Mouse (Mus musculus) splenic B cell, adult 2 months (primary cell): ENCODE results near the gene Rspo1.

Experiments
- DNase-seq: peaks from one replicate; pipeline ENCODE4 v3.0.0-alpha.2; 2011; ENCODE audit warnings: low read depth, low spot score
- H3K27me3 ChIP-seq: 2 replicates; pipeline ENCODE4 v1.6.1; 2012; ENCODE audit warnings: mild to moderate bottlenecking, low read length, moderate library complexity, mixed read lengths; ENCODE audit not compliant: control insufficient read depth, poor library complexity, insufficient read depth, severe bottlenecking
- H3K36me3 ChIP-seq: 2 replicates; pipeline ENCODE4 v1.6.1; 2012; ENCODE audit warnings: mild to moderate bottlenecking, low read length, moderate library complexity, mixed read lengths; ENCODE audit not compliant: control insufficient read depth, poor library complexity, insufficient read depth, severe bottlenecking

The Rspo1 gene

DNA sequence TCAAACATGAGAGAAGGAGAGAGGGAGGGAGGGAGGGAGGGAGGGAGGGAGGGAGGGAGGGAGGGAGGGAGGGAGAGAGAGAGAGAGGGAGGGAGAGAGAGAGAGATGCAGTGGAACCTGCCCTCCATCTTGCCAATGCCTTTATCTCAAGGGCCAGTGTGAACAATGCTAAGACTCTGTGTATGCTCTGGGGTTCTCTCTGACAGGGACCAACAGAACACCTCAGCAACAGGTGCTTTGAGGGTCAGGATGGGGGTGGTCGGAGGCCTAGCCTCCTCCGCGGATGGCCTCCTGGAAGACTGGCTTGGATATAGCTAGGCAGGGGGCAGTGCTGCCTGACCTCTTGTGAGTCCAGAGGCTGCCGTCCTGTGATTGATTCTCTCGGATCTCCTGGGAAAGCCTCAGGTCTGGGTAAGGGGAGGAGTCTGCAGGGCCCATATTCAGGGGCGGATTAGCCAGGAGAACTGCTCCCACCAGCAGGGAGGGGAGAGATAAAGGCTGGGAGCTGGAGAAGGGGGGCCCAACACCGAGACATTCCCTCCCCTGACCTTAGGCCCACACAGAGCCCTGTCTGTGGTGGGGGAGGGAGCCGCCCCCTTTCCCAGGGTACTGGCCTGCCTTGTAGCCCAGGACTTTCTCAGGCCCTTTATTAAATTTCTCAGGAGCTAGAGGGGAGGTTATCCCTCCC is 21.2 kb upstream of the Rspo1 start:
- H3K36me3 ChIP-seq: no peaks in the 10 kb centered on the region
- H3K27me3 ChIP-seq: no peaks in the 10 kb centered on the region
- DNase-seq: no peak

DNA sequence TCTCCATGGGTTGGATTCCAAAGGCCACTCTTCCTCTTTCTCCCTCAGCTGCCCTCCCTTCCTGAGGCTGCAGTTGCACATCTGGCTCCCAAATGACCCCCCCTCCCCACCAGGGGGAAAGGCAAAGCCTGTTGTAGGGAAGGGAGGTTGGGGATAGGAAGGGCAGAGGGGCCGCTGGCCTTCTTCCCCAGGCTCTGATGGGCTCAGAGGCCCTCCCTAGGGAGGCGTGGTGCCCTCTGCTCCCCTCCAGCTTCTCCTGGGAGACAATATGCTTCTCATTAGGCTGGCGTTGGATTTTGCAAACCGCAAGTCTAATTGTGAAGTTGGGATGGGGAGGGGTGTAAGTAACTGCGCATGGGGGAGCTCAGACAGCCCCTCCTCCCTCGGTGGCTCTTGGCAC is 17.5 kb upstream of the Rspo1 start:
- H3K36me3 ChIP-seq: no peaks in the 10 kb centered on the region

DNA sequence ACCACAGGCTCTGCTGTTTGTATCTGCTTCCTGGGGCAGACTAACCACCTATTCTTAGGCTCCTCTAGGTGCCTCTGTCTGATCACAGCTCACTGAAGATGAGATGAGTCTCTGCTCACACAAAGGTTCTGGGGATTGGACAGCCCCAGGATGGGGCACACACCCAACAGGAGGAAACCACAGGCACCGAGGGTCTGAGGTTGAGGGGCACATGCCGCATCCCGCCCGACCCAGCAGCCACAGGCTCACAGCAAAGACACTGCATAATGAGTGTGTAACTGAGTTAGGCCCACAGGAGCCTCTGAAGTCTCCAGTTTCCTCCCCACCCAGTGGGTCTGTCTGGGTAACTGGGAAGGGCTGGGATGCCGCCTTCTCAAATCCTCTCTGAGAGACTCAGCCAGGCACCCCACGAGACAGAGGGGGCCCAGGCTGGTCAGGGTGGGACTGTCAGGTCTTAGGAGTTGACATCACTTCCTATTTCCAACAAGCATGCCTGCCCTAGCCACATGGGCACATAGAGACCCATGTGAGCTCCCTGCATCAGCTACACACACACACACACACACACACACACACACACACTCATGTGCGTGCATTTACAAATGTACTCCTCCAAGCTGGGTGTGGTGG is 16.9 kb upstream of the Rspo1 start:
- Histone ChIP-seq H3K36me3 (no peaks in the 10 kb centered on the region), H3K27me3 (no peaks in the 10 kb centered on the region)
- no peak for DNase-seq

More for the DNA sequence above, 17.5 kb upstream of the Rspo1 start:
- H3K27me3 ChIP-seq: no peaks in the 10 kb centered on the region
- DNase-seq: no peak

DNA sequence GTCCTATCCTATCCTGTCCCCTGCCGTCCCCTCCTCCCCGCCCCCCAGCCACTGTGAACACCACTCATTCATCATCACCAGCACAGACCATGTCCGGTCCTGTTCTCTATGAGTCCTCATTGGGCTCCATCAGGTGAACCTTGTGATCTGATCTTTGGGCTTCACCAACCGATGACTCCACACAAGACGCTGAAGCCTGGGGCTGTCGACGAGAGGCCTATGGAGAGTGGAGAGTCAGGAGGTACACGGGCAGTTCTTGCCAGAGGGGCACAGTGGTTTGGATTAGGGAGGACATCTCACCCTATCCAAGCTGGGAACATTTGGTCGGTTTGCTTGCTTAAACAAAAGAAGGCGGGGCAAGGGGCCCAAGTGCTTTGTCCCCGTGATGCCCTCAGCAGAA is 16.0 kb upstream of the Rspo1 start:
- no peaks in the 10 kb centered on the region for H3K36me3 ChIP-seq
- H3K27me3 ChIP-seq: no peaks in the 10 kb centered on the region
- no peak for DNase-seq

DNA sequence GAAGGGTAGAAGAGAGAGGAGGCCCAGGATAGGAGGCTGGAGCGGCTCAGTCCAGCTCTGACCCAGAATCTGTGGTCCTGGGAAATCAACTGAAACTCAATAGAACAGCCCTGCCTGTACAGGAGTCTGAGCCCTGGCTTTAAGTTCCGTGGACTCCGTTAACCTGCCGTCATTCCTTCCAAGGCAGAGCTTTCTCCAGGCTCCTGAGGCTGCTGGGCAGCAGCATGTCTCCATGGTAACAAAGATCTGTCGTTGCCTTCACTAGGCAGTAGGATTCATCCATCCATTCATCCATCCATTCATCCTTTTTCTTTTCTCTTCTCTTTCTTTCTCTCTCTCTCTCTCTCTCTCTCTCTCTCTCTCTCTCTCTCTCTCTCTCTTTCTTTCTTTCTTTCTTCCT is 15.6 kb upstream of the Rspo1 start:
- no peak for DNase-seq
- Histone ChIP-seq H3K36me3 (no peaks in the 10 kb centered on the region), H3K27me3 (no peaks in the 10 kb centered on the region)

DNA sequence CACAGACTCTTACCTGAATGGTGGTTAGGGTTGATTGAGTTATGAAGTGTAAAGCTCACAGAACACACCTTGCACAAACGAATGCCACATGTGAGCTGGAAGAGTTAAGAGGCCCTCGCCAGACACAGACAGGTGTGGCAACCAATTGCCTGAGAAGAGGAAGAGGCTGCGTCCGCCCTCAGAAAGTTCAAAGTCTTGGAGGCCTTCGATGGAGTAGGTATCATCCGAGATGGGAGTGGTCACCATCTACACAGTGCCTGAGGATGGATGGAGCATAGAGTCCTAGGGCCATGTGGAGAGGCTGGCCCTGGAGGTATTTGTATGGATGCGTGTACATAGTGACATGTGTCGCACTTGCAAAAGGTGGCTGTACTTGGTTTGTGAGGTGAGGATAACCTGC is 15.1 kb upstream of the Rspo1 start:
- no peaks in the 10 kb centered on the region for H3K36me3 ChIP-seq
- no peak for DNase-seq
- H3K27me3 ChIP-seq: no peaks in the 10 kb centered on the region

DNA sequence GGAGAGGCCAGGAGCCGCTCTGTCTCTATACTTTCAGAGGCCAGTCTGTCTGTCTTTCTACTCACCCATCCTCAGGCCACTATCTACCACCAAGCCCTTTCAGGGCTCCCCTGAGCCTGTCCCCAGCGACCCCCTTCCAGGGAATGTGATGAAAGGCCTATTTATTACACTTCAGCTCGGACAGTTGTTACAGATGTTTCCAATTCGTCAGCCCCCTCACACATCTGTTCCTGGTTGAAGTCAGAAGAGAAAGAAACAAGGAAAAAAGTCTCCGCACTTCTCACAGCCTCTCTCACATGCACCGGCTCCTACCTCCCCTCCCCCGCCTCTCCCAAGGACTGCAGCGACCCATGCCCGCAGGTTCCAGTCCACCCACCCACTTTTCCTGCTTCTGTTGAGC is 13.9 kb upstream of the Rspo1 start:
- Histone ChIP-seq H3K27me3 (no peaks in the 10 kb centered on the region), H3K36me3 (no peaks in the 10 kb centered on the region)
- DNase-seq: no peak

DNA sequence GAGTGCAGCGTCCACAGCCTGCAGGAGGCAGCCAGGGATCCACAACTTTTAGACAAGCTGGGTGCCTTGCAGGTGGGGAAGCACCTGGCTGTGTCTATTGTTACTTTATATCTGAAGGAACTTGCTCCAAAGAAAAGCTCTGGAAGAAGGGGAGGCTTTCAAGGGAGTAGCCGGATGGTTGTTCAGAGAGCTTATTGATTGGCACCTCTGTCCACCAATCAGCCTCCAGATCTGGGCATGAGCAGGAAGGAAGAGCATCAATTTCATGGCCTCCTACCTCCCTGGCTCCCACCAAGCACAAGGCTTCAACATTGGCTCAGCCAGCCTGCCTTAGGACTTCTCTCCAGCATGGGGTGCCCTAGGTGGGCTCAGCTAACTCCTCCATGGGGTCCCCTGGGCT is 12.9 kb upstream of the Rspo1 start:
- Histone ChIP-seq H3K27me3 (no peaks in the 10 kb centered on the region), H3K36me3 (no peaks in the 10 kb centered on the region)
- no peak for DNase-seq

DNA sequence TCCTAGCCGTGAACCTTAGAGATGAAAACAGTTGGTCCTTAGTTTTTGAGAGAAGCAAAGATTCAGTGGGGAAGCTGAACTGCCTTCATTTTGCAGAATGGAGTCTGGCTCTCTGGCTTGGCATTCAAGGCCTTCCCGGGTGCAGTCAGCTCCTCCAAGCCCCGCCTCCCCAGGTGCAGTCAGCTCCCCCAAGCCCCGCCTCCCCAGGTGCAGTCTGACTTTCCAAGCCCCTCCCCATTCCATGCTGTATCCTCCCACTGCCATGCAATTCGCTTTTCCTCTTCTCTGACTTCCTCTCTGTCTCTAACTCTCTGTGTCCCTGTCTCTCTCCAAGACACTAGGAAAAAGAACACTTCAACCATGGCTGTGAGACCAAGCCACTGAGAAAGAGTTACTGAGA is 8.0 kb upstream of the Rspo1 start:
- Histone ChIP-seq H3K27me3 (no peaks in the 10 kb centered on the region), H3K36me3 (no peaks in the 10 kb centered on the region)
- DNase-seq: no peak

DNA sequence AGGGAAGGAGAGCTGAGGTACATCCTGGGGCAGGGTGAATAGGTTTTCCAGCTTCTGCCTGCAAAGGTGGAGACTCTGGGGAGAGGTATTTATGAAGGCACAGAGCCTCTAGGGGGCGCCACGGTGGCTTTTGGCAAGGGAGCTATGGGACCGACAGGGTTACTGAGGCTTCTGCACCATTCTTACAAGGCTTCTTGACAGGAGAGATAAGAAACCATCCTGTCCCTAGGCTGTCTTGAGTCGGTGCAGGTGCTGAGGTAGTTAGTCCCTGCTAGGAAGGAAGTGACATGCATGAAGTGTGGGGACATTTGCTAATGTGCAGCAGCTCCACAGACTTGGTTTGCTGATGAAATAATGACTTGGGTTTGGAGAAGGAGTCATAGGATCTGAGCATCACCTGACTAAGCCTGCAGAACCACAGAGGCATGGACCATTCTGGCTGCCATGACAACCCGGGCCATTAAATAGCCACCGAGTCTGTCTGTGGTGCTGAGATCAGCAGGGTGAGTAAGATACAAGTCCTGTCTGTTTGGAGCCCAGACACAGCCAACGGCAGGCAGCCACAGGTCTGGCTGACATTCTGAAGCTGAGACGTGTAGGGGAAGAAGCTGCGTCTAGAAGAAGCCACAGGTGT is 2.2 kb upstream of the Rspo1 start:
- peak; percentile 31 for DNase-seq
- H3K36me3 ChIP-seq: no peaks in the 10 kb centered on the region
- H3K27me3 ChIP-seq: no peaks in the 10 kb centered on the region

DNA sequence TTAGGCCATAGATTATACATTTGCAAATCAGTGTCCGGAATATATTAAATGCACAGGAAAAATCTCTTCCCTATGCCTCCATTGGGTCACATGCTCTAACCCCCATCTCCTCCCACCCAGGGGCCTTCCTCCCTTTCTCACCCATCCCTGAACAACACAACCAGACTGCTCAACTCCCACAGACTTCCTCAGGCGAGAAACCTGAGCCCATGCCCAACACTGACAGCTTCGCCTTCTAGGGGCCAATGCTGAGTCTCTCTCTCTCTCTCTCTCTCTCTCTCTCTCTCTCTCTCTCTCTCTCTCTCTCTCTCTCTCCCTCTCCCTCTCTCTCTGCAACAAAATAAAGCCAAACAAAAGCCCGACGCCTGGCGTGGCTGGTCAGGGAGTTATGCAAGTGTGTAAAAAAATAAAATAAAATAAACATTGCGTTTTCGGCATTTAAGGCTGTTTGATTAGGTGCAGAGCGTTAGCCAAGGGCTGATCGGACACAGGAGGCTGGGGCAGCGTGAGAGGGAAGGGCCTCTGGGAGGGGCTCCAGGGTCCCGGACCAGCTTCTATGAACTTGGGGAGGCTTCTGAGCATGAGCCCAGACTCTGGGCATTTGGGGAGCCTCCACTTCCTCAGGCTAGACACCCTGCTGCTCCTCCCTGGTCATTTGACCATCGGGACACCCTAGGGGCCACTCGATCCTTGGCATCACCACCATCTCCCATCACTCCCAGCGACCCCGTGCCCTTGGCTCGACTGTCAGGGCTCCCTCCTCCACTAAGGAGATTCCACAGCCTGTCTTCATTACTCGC is 1.2 kb upstream of the Rspo1 start:
- DNase-seq: no peak
- H3K36me3 ChIP-seq: no peaks in the 10 kb centered on the region

DNA sequence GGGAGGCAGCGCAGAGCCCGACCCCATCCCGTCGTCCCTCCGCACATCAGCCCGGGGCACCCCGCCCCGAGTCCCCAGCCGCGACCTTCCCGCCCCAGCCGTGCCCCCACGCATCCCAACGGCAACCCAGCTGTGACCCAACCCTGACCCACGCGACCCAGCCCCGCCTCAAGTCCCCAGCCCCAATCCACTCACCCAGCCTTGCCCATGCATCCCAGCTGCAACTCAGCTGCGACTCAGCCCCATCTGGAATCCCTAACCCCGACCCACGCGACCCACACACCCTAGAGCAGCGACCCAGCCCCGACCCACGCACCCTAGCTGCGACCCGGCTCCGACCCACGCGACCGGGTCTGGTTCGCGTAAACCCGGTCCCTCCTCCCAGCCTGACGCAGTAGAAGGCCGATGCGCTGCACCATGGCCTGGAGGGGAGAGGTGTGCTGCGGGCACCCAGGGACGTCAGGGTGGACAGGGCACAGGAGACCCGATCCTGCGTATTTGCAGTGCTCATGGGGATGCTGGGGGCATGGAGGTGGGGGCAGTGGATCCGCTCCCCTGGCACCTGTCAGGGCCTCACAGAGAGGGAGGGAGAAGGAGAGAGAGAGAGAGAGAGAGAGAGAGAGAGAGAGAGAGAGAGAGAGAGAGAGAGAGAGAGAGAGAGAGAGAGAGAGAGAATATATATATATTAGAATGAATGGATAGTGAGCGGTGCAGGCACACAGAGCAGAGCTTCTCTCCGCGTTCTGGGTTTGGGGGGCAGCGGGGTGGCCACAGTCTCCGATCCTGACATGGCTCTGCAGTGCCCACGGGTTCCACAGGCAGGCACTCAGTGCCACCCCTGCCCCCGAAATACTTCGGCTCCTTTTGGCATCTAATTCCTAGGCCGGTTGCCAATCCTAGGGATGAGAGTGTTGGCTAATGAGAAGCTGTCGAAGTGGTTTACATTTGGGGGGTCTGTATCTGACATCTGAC is 795 bp downstream of the Rspo1 start:
- H3K36me3 ChIP-seq: no peaks in the 10 kb centered on the region
- DNase-seq: no peak
- no peaks in the 10 kb centered on the region for H3K27me3 ChIP-seq

More for the DNA sequence above, 1.2 kb upstream of the Rspo1 start:
- no peaks in the 10 kb centered on the region for H3K27me3 ChIP-seq

DNA sequence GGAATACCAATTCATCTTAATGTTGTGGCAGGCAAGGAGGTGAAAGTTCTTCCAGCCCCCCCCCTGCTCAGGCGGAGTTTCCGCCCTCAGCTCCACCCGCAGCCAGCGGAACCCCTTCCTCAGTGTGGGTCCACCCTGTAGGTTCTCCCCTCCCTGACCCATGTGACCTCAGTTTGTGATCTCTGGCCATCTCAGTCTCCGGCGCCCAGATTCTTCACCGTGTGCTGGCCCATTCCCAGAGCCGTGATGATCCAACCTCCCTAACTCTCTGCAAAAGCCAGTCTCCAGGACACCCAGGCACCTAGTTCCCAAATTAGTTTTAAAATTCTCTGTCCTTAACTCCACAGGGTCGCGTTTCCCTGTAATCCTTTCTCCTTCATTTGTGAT is 1.5 kb downstream of the Rspo1 start:
- no peak for DNase-seq
- H3K36me3 ChIP-seq: no peaks in the 10 kb centered on the region
- no peaks in the 10 kb centered on the region for H3K27me3 ChIP-seq

DNA sequence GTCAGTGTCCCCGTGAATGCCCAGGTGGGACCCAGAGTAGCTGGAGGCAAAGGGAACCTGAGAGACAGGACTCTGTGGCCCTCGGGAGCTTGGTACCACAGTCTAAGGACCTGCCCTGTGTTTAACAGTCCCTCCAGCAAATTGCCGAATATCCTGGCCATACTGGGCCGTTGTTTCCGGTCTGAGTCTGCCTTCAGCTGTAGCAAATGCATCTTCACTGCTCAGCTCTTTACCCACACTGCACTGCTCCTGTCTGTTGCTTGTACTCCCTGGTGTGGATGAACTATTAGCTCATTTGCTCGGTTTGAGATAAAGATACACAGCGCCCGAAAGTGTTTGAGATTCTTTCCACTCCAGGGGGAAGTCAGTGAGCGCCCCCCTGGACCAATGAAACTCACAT is 2.2 kb downstream of the Rspo1 start:
- no peak for DNase-seq
- H3K36me3 ChIP-seq: no peaks in the 10 kb centered on the region
- H3K27me3 ChIP-seq: no peaks in the 10 kb centered on the region
